Mouse (Mus musculus) bone marrow, adult 2 months (tissue): ENCODE measurements around the gene Fto.

Experiments
- CTCF ChIP-seq: fragments of 200-500 bp; IDR thresholded peaks from 2 replicates; pipeline ENCODE4 v1.5.1; 2011; ENCODE audit warnings: low read length, control low read depth; ENCODE audit not compliant: control insufficient read depth, insufficient read depth
- POLR2A ChIP-seq: fragments of 200-500 bp; IDR thresholded peaks from 2 replicates; pipeline ENCODE4 v1.6.1; 2011; ENCODE audit warnings: low read depth, mild to moderate bottlenecking, control low read depth, low read length, borderline replicate concordance; ENCODE audit not compliant: control insufficient read depth

DNA sequence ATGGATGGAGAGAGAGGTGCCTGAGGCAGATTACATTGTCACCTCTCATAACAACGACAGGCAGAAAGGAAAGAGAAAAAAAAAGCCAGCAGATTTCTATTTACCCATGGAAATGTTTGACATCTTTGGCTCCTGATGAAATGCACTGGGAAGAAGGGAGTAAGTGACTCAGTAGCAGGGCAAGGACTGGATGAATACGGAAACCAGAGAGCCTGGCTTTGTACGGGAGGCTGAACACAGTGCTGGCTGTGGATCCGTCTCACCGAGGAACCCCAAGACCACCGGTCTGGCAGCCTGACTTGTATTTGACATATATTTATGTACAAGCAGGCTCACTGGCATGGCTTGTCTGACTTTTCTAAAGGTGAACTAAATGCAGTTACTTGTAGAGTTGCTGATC lies 34.3 kb downstream of the Fto start:
- TF ChIP-seq CTCF, result no peak
- no peak for TF ChIP-seq POLR2A
